Mouse (Mus musculus) heart, postnatal 14 days (tissue): ENCODE results near the gene Pip4k2a. TPM values are rescaled to one million over a fixed set of nuclear protein-coding genes. Genes with fewer than 3 reads are reported as not detected.
"Not testable (repeated sequence)": the region's sequence is repeated elsewhere in the genome, so short reads cannot be mapped to it uniquely, and the experiment has no call there.

Experiments used
- DNase-seq, 2 experiments: peaks; one replicate each; pipeline ENCODE4 v3.0.0; 2021 to 2022
- intact Hi-C: fragments of 180-260 bp; cut with DNase I; formaldehyde crosslinking; loops from one replicate; pipeline ENCODE4 v1.15.1; 2025
- total RNA-seq, 2 experiments: library from RNA; stranded (reverse); gene quantifications; 2 replicates each; pipeline ENCODE4 v1.2.3; 2021

Gene Pip4k2a
- total RNA-seq, 2 experiments from 2014 or later, result 9.0 to 10.3 TPM

- no peak for DNase-seq
- intact Hi-C loops, result no loop called here
These were observed 90.7 kb downstream of the Pip4k2a start for GRCm38 (mm10) chr2:18907269-18907668.

GRCm38 (mm10) chr2:18906421-18907084, 91.4 kb downstream of the Pip4k2a start:
- intact Hi-C loops, result no loop called here
- no peak for DNase-seq

- intact Hi-C loops, result no loop called here
- DNase-seq, result no peak
These were observed 94.4 kb downstream of the Pip4k2a start for GRCm38 (mm10) chr2:18903301-18904068.

GRCm38 (mm10) chr2:18901133-18901532, 96.8 kb downstream of the Pip4k2a start:
- no peak for DNase-seq
- intact Hi-C loops, result no loop called here

GRCm38 (mm10) chr2:18900635-18901034, 97.3 kb downstream of the Pip4k2a start:
- intact Hi-C loops, result no loop called here
- no peak for DNase-seq

GRCm38 (mm10) chr2:18897742-18898256, 100.1 kb downstream of the Pip4k2a start:
- no peak for DNase-seq
- intact Hi-C loops, result loop anchor here (5.0 kb wide), 2 partner anchors 45 to 100 kb away; partner anchors contain the start of genes 4930426L09Rik and Pip4k2a

GRCm38 (mm10) chr2:18896015-18896414, 101.9 kb downstream of the Pip4k2a start:
- intact Hi-C loops, result loop anchor here (5.0 kb wide), 2 partner anchors 46 to 101 kb away; partner anchors contain the start of genes 4930426L09Rik and Pip4k2a
- DNase-seq, result peak; percentile 43 to 58

- intact Hi-C loops, DNase-seq: not testable (repeated sequence)
These were observed 104.6 kb downstream of the Pip4k2a start for GRCm38 (mm10) chr2:18893336-18893735.

GRCm38 (mm10) chr2:18891991-18892537, 105.9 kb downstream of the Pip4k2a start:
- no peak for DNase-seq
- intact Hi-C loops, result no loop called here

- DNase-seq, result no peak
- intact Hi-C loops, result no loop called here
These were observed 107.5 kb downstream of the Pip4k2a start for GRCm38 (mm10) chr2:18890227-18891001.

- no peak for DNase-seq
- intact Hi-C loops, result no loop called here
These were observed 113.6 kb downstream of the Pip4k2a start for GRCm38 (mm10) chr2:18884277-18884676.

GRCm38 (mm10) chr2:18874626-18875025, 123.3 kb downstream of the Pip4k2a start:
- no peak for DNase-seq
- intact Hi-C loops, result loop anchor here (5.0 kb wide), 2 partner anchors 208 to 283 kb away; no protein-coding TSS in a partner anchor

GRCm38 (mm10) chr2:18874063-18874462, 123.9 kb downstream of the Pip4k2a start:
- intact Hi-C loops, result loop anchor here (5.0 kb wide), 2 partner anchors 208 to 283 kb away; no protein-coding TSS in a partner anchor
- no peak for DNase-seq

- intact Hi-C loops, result loop anchor here (2.0 to 5.0 kb wide), 5 partner anchors 123 to 471 kb away; no protein-coding TSS in a partner anchor
- DNase-seq, result no peak
These were observed 124.5 kb downstream of the Pip4k2a start for GRCm38 (mm10) chr2:18873440-18873839.

GRCm38 (mm10) chr2:18872797-18873196, 125.1 kb downstream of the Pip4k2a start:
- intact Hi-C loops, result loop anchor here (2.0 to 5.0 kb wide), 5 partner anchors 124 to 472 kb away; no protein-coding TSS in a partner anchor
- DNase-seq, result peak; percentile 73 to 85

GRCm38 (mm10) chr2:18871087-18871486, 126.8 kb downstream of the Pip4k2a start:
- intact Hi-C loops, result loop anchor here (5.0 kb wide), 2 partner anchors 211 to 286 kb away; no protein-coding TSS in a partner anchor
- no peak for DNase-seq

- no peak for DNase-seq
- intact Hi-C loops, result loop anchor here (5.0 kb wide), 1 partner anchor 845 kb away; no protein-coding TSS in a partner anchor
These were observed 130.9 kb downstream of the Pip4k2a start for GRCm38 (mm10) chr2:18867069-18867468.

- intact Hi-C loops, result loop anchor here (5.0 kb wide), 1 partner anchor 842 kb away; no protein-coding TSS in a partner anchor
- no peak for DNase-seq
These were observed 133.2 kb downstream of the Pip4k2a start for GRCm38 (mm10) chr2:18864719-18865118.

GRCm38 (mm10) chr2:18861607-18862158, 136.2 kb downstream of the Pip4k2a start:
- no peak for DNase-seq
- intact Hi-C loops, result no loop called here
